Mouse (Mus musculus): Measurements from ENCODE around the gene Nagk. TPM values are rescaled to one million over a fixed set of nuclear protein-coding genes. Genes with fewer than 3 reads are reported as not detected.

Nagk gene
- polyA plus RNA-seq, 1 experiment from 2014 or later: 54.1 TPM

Other genes with a start within 250 kb of the Nagk start
- gene Stambp, start 222.3 kb upstream of the Nagk start, polyA plus RNA-seq (2015; fragmentation: Nextera tagmentation; extraction: Ambion mirVana): 22.0 and 25.1 TPM in 2 replicates
- 0.18 TPM in 1 of 2 replicates, not detected in the other for gene Clec4f, start 138.8 kb upstream of the Nagk start, polyA plus RNA-seq (2015; fragmentation: Nextera tagmentation; extraction: Ambion mirVana)
- gene Cd207, start 117.1 kb upstream of the Nagk start, polyA plus RNA-seq (2015; fragmentation: Nextera tagmentation; extraction: Ambion mirVana): not detected in 2 replicates
- not detected in 2 replicates for gene Vax2, start 83.7 kb upstream of the Nagk start, polyA plus RNA-seq (2015; fragmentation: Nextera tagmentation; extraction: Ambion mirVana)
- gene Atp6v1b1, start 52.0 kb upstream of the Nagk start, polyA plus RNA-seq (2015; fragmentation: Nextera tagmentation; extraction: Ambion mirVana): 7.0 and 8.1 TPM in 2 replicates
- gene Ankrd53, start 32.3 kb upstream of the Nagk start, polyA plus RNA-seq (2015; fragmentation: Nextera tagmentation; extraction: Ambion mirVana): not detected in 2 replicates
- gene Tex261, start 19.2 kb upstream of the Nagk start, polyA plus RNA-seq (2015; fragmentation: Nextera tagmentation; extraction: Ambion mirVana): 79.7 and 86.7 TPM in 2 replicates
- gene Paip2b, start 36.8 kb downstream of the Nagk start, polyA plus RNA-seq (2015; fragmentation: Nextera tagmentation; extraction: Ambion mirVana): 16.8 and 25.7 TPM in 2 replicates
- gene Zfp638, start 72.1 kb downstream of the Nagk start, polyA plus RNA-seq (2015; fragmentation: Nextera tagmentation; extraction: Ambion mirVana): 56.9 and 67.7 TPM in 2 replicates
- gene Dysf, start 213.6 kb downstream of the Nagk start, polyA plus RNA-seq (2015; fragmentation: Nextera tagmentation; extraction: Ambion mirVana): 15.3 and 15.6 TPM in 2 replicates

Data from kidney, embryonic 15.5 days (tissue).